Mouse (Mus musculus) induced T-regulatory cell, adult 2 months (primary cell): ENCODE measurements around the gene Foxc1.

Source experiments
- DNase-seq: peaks from one replicate; pipeline ENCODE4 v3.0.0-alpha.2; 2012; ENCODE audit warnings: low read depth

Gene Foxc1

GRCm38 (mm10) chr13:31835802-31836201, 29.4 kb downstream of the Foxc1 start:
- DNase-seq, result no peak

GRCm38 (mm10) chr13:31849258-31849971, 43.0 kb downstream of the Foxc1 start:
- no peak for DNase-seq

DNA sequence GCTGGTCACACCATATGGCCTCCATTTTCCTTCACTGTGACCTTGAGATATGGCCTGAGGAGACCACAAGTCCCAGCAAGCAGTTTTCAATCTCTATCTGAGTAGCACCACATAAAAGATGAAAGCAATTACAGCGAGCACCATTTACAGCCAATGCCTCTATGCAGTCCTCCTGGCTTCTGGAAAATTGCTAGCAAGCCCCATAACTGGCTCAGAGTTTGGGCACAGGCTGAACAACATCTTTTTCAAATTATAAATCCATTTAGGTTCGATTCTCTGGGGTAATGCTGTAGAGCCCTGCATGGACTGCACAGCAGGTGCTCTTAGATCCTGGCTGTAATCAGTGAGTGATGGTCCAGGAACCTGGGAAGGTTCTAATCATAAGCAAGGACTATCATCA, 47.1 kb downstream of the Foxc1 start:
- no peak for DNase-seq

GRCm38 (mm10) chr13:31854000-31854399, 47.6 kb downstream of the Foxc1 start:
- DNase-seq, result no peak

DNA sequence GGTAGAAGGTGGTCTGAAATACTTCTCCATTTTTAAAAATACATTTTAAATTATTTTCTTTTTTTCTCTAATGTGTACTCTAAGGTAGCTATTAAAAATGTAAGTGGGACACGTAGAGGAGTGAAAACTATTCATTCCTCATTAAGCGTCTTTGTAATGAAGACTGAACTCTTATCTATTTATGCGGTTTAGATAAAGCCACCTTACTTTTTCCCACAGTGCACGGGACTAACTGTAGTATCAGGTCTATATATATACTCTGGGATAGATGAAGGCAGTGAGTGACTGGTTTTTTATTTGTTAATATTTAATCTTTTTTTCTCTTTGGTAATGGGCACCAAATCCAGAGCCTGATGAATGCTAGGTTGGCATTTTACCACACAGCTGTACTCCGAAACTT, 53.8 kb downstream of the Foxc1 start:
- DNase-seq, result no peak
